Mouse (Mus musculus): ENCODE measurements around the gene 4930438A08Rik. TPM values are rescaled to one million over a fixed set of nuclear protein-coding genes. Genes with fewer than 3 reads are reported as not detected.

The 4930438A08Rik gene
- polyA plus RNA-seq, 1 experiment from 2014 or later: not detected

Other genes starting within 250 kb of the 4930438A08Rik start
- not detected in 2 replicates for gene Gm12248, start 181.7 kb upstream of the 4930438A08Rik start, polyA plus RNA-seq (2014; fragmentation: Nextera tagmentation; extraction: Ambion mirVana)
- gene Cnot8, start 170.6 kb upstream of the 4930438A08Rik start, polyA plus RNA-seq (2014; fragmentation: Nextera tagmentation; extraction: Ambion mirVana): 112 and 116 TPM in 2 replicates
- 21.0 and 32.0 TPM in 2 replicates for gene Gemin5, start 106.3 kb upstream of the 4930438A08Rik start, polyA plus RNA-seq (2014; fragmentation: Nextera tagmentation; extraction: Ambion mirVana)
- gene Mrpl22, start 103.1 kb upstream of the 4930438A08Rik start, polyA plus RNA-seq (2014; fragmentation: Nextera tagmentation; extraction: Ambion mirVana): 117 and 132 TPM in 2 replicates
- 2.5 and 3.3 TPM in 2 replicates for gene Igtp, start 75.2 kb upstream of the 4930438A08Rik start, polyA plus RNA-seq (2014; fragmentation: Nextera tagmentation; extraction: Ambion mirVana)
- 0.71 and 1.3 TPM in 2 replicates for gene Irgm2, start 75.2 kb upstream of the 4930438A08Rik start, polyA plus RNA-seq (2014; fragmentation: Nextera tagmentation; extraction: Ambion mirVana)
- gene Zfp692, start 32.3 kb downstream of the 4930438A08Rik start, polyA plus RNA-seq (2014; fragmentation: Nextera tagmentation; extraction: Ambion mirVana): 12.5 and 15.5 TPM in 2 replicates
- gene Zfp672, start 55.5 kb downstream of the 4930438A08Rik start, polyA plus RNA-seq (2014; fragmentation: Nextera tagmentation; extraction: Ambion mirVana): 26.1 and 28.9 TPM in 2 replicates
- 23.4 and 27.7 TPM in 2 replicates for gene Sh3bp5l, start 55.9 kb downstream of the 4930438A08Rik start, polyA plus RNA-seq (2014; fragmentation: Nextera tagmentation; extraction: Ambion mirVana)
- gene Lypd8, start 104.2 kb downstream of the 4930438A08Rik start, polyA plus RNA-seq (2014; fragmentation: Nextera tagmentation; extraction: Ambion mirVana): not detected in 2 replicates
- not detected in 2 replicates for gene 1810065E05Rik, start 146.3 kb downstream of the 4930438A08Rik start, polyA plus RNA-seq (2014; fragmentation: Nextera tagmentation; extraction: Ambion mirVana)
- gene Gm12253, start 157.8 kb downstream of the 4930438A08Rik start, polyA plus RNA-seq (2014; fragmentation: Nextera tagmentation; extraction: Ambion mirVana): not detected in 2 replicates
- gene Lypd9, start 178.1 kb downstream of the 4930438A08Rik start, polyA plus RNA-seq (2014; fragmentation: Nextera tagmentation; extraction: Ambion mirVana): not detected in 2 replicates
- not detected in 2 replicates for gene Olfr30, start 187.5 kb downstream of the 4930438A08Rik start, polyA plus RNA-seq (2014; fragmentation: Nextera tagmentation; extraction: Ambion mirVana)
- not detected in 2 replicates for gene Olfr332, start 217.8 kb downstream of the 4930438A08Rik start, polyA plus RNA-seq (2014; fragmentation: Nextera tagmentation; extraction: Ambion mirVana)
- not detected in 2 replicates for gene Olfr331, start 227.8 kb downstream of the 4930438A08Rik start, polyA plus RNA-seq (2014; fragmentation: Nextera tagmentation; extraction: Ambion mirVana)